Mouse (Mus musculus): ENCODE data around the gene Saa2. TPM values are rescaled to one million over a fixed set of nuclear protein-coding genes. Genes with fewer than 3 reads are reported as not detected.

The Saa2 gene
- total and polyA plus RNA-seq, 2 experiments from 2014 or later = not detected

- 80% methylated on average over 7 of the region's 7 CpGs for WGBS
- TF ChIP-seq CTCF (IDR thresholded peaks at IDR 0.05; ENCODE audit: low read depth) = no peak
Measured at GRCm38 (mm10) chr7:46719526-46719925, 32.1 kb upstream of the Saa2 start.

GRCm38 (mm10) chr7:46720460-46720859 is 31.1 kb upstream of the Saa2 start:
- 54% methylated on average over 9 of the region's 9 CpGs for WGBS
- no peak for TF ChIP-seq CTCF (IDR thresholded peaks at IDR 0.05; ENCODE audit: low read depth)
- ATAC-seq (peak; percentile 42), DNase-seq (peak; percentile 46)
- Histone ChIP-seq H3K9me3 (ENCODE audit: low read length) (no peaks in the 10 kb centered on the region), H3K36me3 (ENCODE audit: insufficient read depth) (no peaks in the 10 kb centered on the region), H3K9ac (no peak overlapping the region), H3K27ac (ENCODE audit: low read depth, low read length) (no peak overlapping the region), H3K4me1 (ENCODE audit: insufficient read depth) (no peaks in the 10 kb centered on the region), H3K4me3 (ENCODE audit: low read depth, low read length) (no peak overlapping the region), H3K4me2 (ENCODE audit: low read depth) (no peak overlapping the region), H3K27me3 (ENCODE audit: insufficient read depth, low read length) (no peaks in the 10 kb centered on the region)

More at GRCm38 (mm10) chr7:46719526-46719925, 32.1 kb upstream of the Saa2 start:
- Histone ChIP-seq H3K27me3 (ENCODE audit: insufficient read depth, low read length) (no peaks in the 10 kb centered on the region), H3K4me1 (ENCODE audit: insufficient read depth) (no peaks in the 10 kb centered on the region), H3K4me2 (ENCODE audit: low read depth) (no peak overlapping the region), H3K36me3 (ENCODE audit: insufficient read depth) (no peaks in the 10 kb centered on the region), H3K9me3 (ENCODE audit: low read length) (no peaks in the 10 kb centered on the region), H3K9ac (no peak overlapping the region), H3K27ac (ENCODE audit: low read depth, low read length) (no peak overlapping the region), H3K4me3 (ENCODE audit: low read depth, low read length) (no peak overlapping the region)
- ATAC-seq = no peak
- DNase-seq = no peak

- Histone ChIP-seq H3K27ac (ENCODE audit: low read depth, low read length) (no peak overlapping the region), H3K27me3 (ENCODE audit: insufficient read depth, low read length) (no peaks in the 10 kb centered on the region), H3K9me3 (ENCODE audit: low read length) (no peaks in the 10 kb centered on the region), H3K36me3 (ENCODE audit: insufficient read depth) (no peaks in the 10 kb centered on the region), H3K4me2 (ENCODE audit: low read depth) (no peak overlapping the region), H3K4me3 (ENCODE audit: low read depth, low read length) (no peak overlapping the region), H3K4me1 (ENCODE audit: insufficient read depth) (no peaks in the 10 kb centered on the region), H3K9ac (no peak overlapping the region)
- TF ChIP-seq CTCF (IDR thresholded peaks at IDR 0.05; ENCODE audit: low read depth) = no peak
- WGBS = 96% methylated on average over 6 of the region's 6 CpGs
- no peak for DNase-seq
- ATAC-seq = no peak
Measured at GRCm38 (mm10) chr7:46723354-46723753, 28.2 kb upstream of the Saa2 start.

GRCm38 (mm10) chr7:46723849-46724248 is 27.7 kb upstream of the Saa2 start:
- Histone ChIP-seq H3K4me1 (ENCODE audit: insufficient read depth) (no peaks in the 10 kb centered on the region), H3K9me3 (ENCODE audit: low read length) (no peaks in the 10 kb centered on the region), H3K27ac (ENCODE audit: low read depth, low read length) (no peak overlapping the region), H3K9ac (no peak overlapping the region), H3K36me3 (ENCODE audit: insufficient read depth) (no peaks in the 10 kb centered on the region), H3K4me2 (ENCODE audit: low read depth) (no peak overlapping the region), H3K27me3 (ENCODE audit: insufficient read depth, low read length) (no peaks in the 10 kb centered on the region), H3K4me3 (ENCODE audit: low read depth, low read length) (no peak overlapping the region)
- DNase-seq (no peak), ATAC-seq (no peak)
- TF ChIP-seq CTCF (IDR thresholded peaks at IDR 0.05; ENCODE audit: low read depth) = no peak
- 86% methylated on average over 3 of the region's 3 CpGs for WGBS

GRCm38 (mm10) chr7:46724396-46724795 is 27.2 kb upstream of the Saa2 start:
- 66% methylated on average over 5 of the region's 5 CpGs for WGBS
- no peak overlapping the region for H3K27ac ChIP-seq (ENCODE audit: low read depth, low read length)
- H3K27me3 ChIP-seq (ENCODE audit: insufficient read depth, low read length) = no peaks in the 10 kb centered on the region
- DNase-seq (no peak), ATAC-seq (no peak)
- TF ChIP-seq CTCF (IDR thresholded peaks at IDR 0.05; ENCODE audit: low read depth) = no peak
- H3K4me2 ChIP-seq (ENCODE audit: low read depth) = no peak overlapping the region
- H3K9ac ChIP-seq = no peak overlapping the region
- no peaks in the 10 kb centered on the region for H3K36me3 ChIP-seq (ENCODE audit: insufficient read depth)
- H3K4me3 ChIP-seq (ENCODE audit: low read depth, low read length) = no peak overlapping the region
- H3K4me1 ChIP-seq (ENCODE audit: insufficient read depth) = no peaks in the 10 kb centered on the region
- H3K9me3 ChIP-seq (ENCODE audit: low read length) = no peaks in the 10 kb centered on the region

GRCm38 (mm10) chr7:46727584-46727983 is 24.0 kb upstream of the Saa2 start:
- H3K27me3 ChIP-seq (ENCODE audit: insufficient read depth, low read length) = no peaks in the 10 kb centered on the region
- 73% methylated on average over 1 of the region's 1 CpGs for WGBS
- H3K4me3 ChIP-seq (ENCODE audit: low read depth, low read length) = no peak overlapping the region
- no peak for DNase-seq
- no peak for TF ChIP-seq CTCF (IDR thresholded peaks at IDR 0.05; ENCODE audit: low read depth)
- no peak overlapping the region for H3K27ac ChIP-seq (ENCODE audit: low read depth, low read length)
- H3K4me2 ChIP-seq (ENCODE audit: low read depth) = no peak overlapping the region
- ATAC-seq = peak; percentile 48
- H3K4me1 ChIP-seq (ENCODE audit: insufficient read depth) = no peaks in the 10 kb centered on the region
- H3K9ac ChIP-seq = no peak overlapping the region
- H3K36me3 ChIP-seq (ENCODE audit: insufficient read depth) = no peaks in the 10 kb centered on the region
- H3K9me3 ChIP-seq (ENCODE audit: low read length) = no peaks in the 10 kb centered on the region

GRCm38 (mm10) chr7:46732458-46732857 is 19.1 kb upstream of the Saa2 start, which contains the start of gene Saa4:
Gene Saa4 (minus strand): TSS chr7:46732603.
- Histone ChIP-seq H3K9ac (no peak within 1 kb of the TSS), H3K4me2 (ENCODE audit: low read depth) (no peak within 1 kb of the TSS), H3K27ac (ENCODE audit: low read depth, low read length) (no peak within 1 kb of the TSS), H3K4me3 (ENCODE audit: low read depth, low read length) (no peak within 1 kb of the TSS), H3K36me3 (ENCODE audit: insufficient read depth) (no peaks in the 10 kb centered on the region), H3K27me3 (ENCODE audit: insufficient read depth, low read length) (no peaks in the 10 kb centered on the region), H3K4me1 (ENCODE audit: insufficient read depth) (no peaks in the 10 kb centered on the region), H3K9me3 (ENCODE audit: low read length) (no peaks in the 10 kb centered on the region)
- no peak for TF ChIP-seq CTCF (IDR thresholded peaks at IDR 0.05; ENCODE audit: low read depth)
- WGBS = 81% methylated on average over 4 of the region's 4 CpGs
- ATAC-seq (no peak), DNase-seq (no peak)

- 82% methylated on average over 2 of the region's 2 CpGs for WGBS
- TF ChIP-seq CTCF (IDR thresholded peaks at IDR 0.05; ENCODE audit: low read depth) = no peak
- Histone ChIP-seq H3K9ac (no peak overlapping the region), H3K4me2 (ENCODE audit: low read depth) (no peak overlapping the region), H3K4me3 (ENCODE audit: low read depth, low read length) (no peak overlapping the region), H3K36me3 (ENCODE audit: insufficient read depth) (no peaks in the 10 kb centered on the region), H3K4me1 (ENCODE audit: insufficient read depth) (no peaks in the 10 kb centered on the region), H3K27me3 (ENCODE audit: insufficient read depth, low read length) (no peaks in the 10 kb centered on the region), H3K9me3 (ENCODE audit: low read length) (no peaks in the 10 kb centered on the region), H3K27ac (ENCODE audit: low read depth, low read length) (no peak overlapping the region)
- no peak for DNase-seq
- no peak for ATAC-seq
Measured at GRCm38 (mm10) chr7:46734983-46735382, 16.6 kb upstream of the Saa2 start.

All from forebrain, postnatal 0 days (tissue).